Mouse (Mus musculus) kidney, adult 9 months (tissue): ENCODE measurements around the gene Lim2.

Source experiments
- DNase-seq: peaks from one replicate; pipeline ENCODE4 v3.0.0; 2022

Lim2 gene

DNA sequence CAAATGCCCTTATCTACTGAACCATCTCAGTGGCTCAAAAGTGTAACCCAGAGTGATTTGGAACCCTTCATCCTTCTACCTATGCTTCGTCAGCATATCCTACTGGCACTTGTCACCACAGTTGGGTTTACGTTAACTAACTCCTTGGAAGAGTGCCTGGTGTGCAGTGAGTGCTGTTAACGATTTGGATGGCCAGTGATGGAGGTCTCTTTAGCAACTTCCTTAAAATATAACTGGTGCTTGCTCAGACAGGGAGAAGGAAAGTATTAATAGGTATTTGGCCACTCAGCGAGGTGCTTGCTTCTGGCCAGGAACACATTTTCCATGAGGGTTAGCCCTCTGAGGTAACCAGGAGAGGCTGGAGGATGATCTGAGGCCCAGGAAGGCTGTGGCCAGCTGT lies 20.3 kb downstream of the Lim2 start:
- peak; percentile 95 for DNase-seq

DNA sequence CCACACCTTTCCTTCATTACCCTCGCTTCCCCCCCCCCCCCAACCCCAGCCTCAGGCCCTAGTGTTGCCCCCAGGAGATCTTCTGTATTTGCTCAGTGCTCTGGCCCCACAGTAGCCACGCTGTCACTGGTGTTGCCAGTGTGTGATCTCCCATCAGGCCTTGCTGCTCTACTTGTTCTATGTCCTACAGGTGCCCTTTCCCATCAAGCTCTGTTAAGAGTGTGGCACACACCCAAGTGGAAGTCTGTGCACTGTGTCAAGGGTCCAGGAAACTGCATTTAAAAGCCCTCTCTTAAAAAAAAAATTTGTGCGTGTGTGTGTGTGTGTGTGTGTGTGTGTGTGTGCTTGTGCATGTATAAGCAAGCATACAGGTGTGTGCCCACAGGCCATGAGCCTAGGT lies 20.8 kb downstream of the Lim2 start:
- DNase-seq, result peak; percentile 74

DNA sequence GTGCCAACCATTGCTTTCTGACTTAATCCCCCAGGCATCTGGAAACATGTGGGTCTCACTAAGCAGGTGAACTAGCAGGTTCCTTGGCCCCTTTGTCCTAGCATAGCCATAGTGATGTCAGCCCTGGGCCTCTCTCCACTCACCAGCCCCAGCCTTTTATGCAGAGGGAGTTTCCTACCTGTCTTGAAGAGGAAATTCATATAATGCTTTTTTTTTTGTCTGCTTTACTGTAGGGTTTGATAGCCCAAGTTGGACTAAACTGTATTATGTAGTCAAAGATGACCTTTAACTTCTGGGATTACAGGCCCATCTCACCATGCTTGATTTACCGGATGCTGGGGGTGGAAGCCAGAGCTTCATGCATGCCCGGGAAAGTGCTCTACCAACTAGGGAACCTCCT lies 22.3 kb downstream of the Lim2 start:
- no peak for DNase-seq

GRCm38 (mm10) chr7:43451726-43452125 lies 24.3 kb downstream of the Lim2 start:
- DNase-seq, result no peak

GRCm38 (mm10) chr7:43452609-43453008 lies 25.1 kb downstream of the Lim2 start:
- peak; percentile 50 for DNase-seq

GRCm38 (mm10) chr7:43453599-43454355 lies 26.3 kb downstream of the Lim2 start:
- DNase-seq, result peak; percentile 92

- DNase-seq, result peak; percentile 65
Observed at GRCm38 (mm10) chr7:43454371-43454770, 26.9 kb downstream of the Lim2 start.

DNA sequence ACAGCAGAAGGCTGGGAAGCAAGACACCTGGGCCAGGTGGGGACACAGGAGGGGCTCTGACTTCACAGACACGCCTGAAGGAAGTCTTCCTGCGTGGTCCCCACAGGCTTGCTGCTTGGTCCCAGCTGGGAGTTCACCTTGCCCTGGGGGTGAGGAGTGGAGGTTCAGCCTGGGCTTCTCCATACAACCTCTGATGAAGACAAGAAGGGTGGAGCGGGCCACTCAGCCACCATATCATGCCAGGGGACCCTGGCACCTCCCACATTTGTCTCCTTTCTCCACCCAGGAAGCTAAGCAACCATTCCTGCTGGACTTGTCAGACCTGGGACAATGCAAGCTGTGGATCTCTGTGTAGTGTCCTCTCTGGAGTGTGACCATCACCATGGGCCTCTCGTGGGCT lies 35.4 kb downstream of the Lim2 start, which contains the start of gene Vsig10l:
TSS of gene Vsig10l (plus strand) at position 301 of the 400 bp plus-strand sequence.
- DNase-seq, result no peak

DNA sequence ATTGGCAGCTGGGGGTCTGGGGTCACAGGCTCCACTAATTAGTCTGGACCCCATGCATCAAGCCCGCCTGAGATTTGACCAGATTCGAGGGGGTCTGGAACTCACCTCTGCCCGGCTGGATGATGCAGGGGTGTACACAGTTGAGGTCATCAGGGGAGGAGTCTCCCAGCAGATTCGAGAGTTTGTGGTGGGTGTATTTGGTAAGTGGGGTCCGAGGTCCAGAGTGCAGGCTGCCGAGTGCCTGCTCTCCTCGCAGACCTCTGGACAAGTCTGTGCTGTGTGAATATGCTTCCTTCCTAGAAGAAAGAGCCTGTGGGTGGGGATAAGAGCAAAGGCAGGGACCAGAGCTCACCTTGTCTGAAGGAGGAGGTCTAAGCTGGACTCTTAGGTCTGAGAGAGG lies 36.5 kb downstream of the Lim2 start:
- DNase-seq, result peak; percentile 44

- peak; percentile 28 for DNase-seq
Observed at GRCm38 (mm10) chr7:43464864-43465343, 37.4 kb downstream of the Lim2 start.

GRCm38 (mm10) chr7:43465344-43466098 lies 38.1 kb downstream of the Lim2 start:
- peak; percentile 96 for DNase-seq

DNA sequence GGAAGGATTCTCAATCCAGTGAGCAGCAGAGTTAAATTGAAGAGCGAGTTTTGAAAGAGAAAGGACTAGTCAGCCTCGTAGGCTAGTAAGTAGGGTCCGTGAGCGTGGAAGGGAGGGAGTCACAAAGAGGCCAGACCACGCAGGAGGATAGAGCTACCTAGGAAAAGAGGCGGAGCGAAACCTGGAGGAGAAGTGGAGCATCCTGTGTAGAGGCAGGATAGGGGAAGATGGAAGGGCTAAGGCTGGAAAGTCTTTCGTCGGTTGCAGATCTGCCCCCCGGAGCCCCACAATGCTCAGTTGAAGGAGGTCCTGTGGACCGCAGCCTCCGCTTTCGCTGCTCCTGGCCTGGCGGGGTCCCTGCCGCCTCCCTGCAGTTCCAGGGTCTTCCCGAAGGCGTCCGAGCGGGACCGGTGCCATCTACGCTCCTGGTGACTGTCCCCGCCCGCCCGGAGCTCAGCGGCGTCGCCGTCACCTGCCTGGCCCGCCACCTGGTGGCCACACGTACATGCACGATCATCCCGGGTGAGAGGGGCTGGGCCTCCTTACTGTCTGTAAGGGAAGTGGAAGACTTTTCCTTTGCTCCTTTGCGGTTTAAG lies 38.7 kb downstream of the Lim2 start:
- DNase-seq, result peak; percentile 79

GRCm38 (mm10) chr7:43470373-43470772 lies 42.9 kb downstream of the Lim2 start:
- DNase-seq, result peak; percentile 49

DNA sequence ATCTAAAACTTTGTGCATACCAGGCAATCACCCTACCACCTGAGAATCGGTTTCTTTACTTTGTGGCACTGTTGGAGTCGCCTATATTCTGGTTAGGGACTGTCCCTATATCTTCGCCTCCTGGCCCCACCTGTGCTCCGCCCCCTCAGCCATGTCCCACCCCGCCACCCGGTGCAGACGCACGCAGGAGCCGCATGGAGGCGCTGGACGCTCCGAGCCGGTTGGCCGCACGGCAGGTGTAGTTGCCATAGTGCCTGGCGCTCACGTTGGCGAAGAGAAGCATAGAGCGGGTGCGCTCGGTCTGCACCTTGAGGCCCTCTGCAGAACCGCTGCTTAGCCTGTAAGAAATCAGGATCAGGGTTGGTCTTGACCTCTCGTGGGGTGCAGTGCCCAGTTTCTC lies 48.2 kb downstream of the Lim2 start:
- no peak for DNase-seq

GRCm38 (mm10) chr7:43476376-43476775 lies 48.9 kb downstream of the Lim2 start:
- no peak for DNase-seq

- DNase-seq, result no peak
Observed at GRCm38 (mm10) chr7:43481191-43481590, 53.7 kb downstream of the Lim2 start.

- DNase-seq, result peak; percentile 33
Observed at GRCm38 (mm10) chr7:43482090-43482716, 54.7 kb downstream of the Lim2 start.

DNA sequence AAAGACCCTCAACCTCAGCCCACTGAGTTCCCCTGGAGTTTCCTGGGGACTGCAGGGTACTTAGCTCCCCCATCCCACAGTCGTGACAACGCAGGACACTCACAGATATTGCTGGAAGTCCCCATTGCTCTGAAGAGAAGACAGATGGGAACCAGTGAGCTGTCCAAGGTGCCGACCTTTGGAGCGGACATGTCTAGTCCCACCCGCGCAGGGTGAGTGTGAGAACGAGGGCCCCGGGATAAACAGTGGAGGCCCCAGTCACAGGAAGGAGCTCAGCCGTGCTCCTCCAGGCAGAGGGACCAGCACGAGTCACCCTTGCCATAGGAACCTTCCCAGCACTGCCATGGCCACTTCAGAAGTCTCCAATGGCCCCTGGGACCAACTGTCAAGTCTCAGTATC lies 55.8 kb downstream of the Lim2 start:
- no peak for DNase-seq
